Mouse (Mus musculus): ENCODE measurements around the gene Gm7978. TPM values are rescaled to one million over a fixed set of nuclear protein-coding genes. Genes with fewer than 3 reads are reported as not detected.
"Not testable (repeated sequence)": the region's sequence is repeated elsewhere in the genome, so short reads cannot be mapped to it uniquely, and the experiment has no call there.

Gm7978 gene
- total RNA-seq (2021): not detected

GRCm38 (mm10) chr5:95736073-95736472 is at the start of gene Gm7978:
Gm7978 (minus strand) TSS chr5:95736173.
- not testable (repeated sequence) for DNase-seq

- not testable (repeated sequence) for DNase-seq
Observed at GRCm38 (mm10) chr5:95775690-95776089, 39.7 kb upstream of the Gm7978 start, which contains the start of gene E330014E10Rik. E330014E10Rik (plus strand) TSS chr5:95775990.

- not testable (repeated sequence) for DNase-seq
Observed at GRCm38 (mm10) chr5:95741714-95742113, 5.7 kb upstream of the Gm7978 start, which contains the start of gene Gm7982. Gm7982 (plus strand) TSS chr5:95742014.

Other genes starting within 250 kb of the Gm7978 start
- gene Gm3286, start 225.4 kb downstream of the Gm7978 start, total RNA-seq (2021): not detected
- gene Gm7971, start 141.3 kb downstream of the Gm7978 start, total RNA-seq (2021): not detected
- not detected for gene Gm7982, start 5.8 kb upstream of the Gm7978 start, total RNA-seq (2021)
- gene E330014E10Rik, start 39.8 kb upstream of the Gm7978 start, total RNA-seq (2021): not detected
- not detected for gene Cxcl13, start 220.8 kb upstream of the Gm7978 start, total RNA-seq (2021)

Measured in layer of hippocampus, postnatal 36 days (tissue).